Mouse (Mus musculus): ENCODE results near the gene Zfhx2. TPM values are rescaled to one million over a fixed set of nuclear protein-coding genes. Genes with fewer than 3 reads are reported as not detected.
A peak's percentile ranks its signal among the peaks of the same experiment; 100 is the strongest.

The Zfhx2 gene
- total RNA-seq, 1 experiment = 9.4 TPM

GRCm38 (mm10) chr14:55076224-55076623 lies 15.9 kb downstream of the Zfhx2 start:
- H3K36me3 ChIP-seq (ENCODE audit: control insufficient read depth, insufficient read depth, low read length, poor library complexity, severe bottlenecking) = peaks cover 27% of the 10 kb centered on the region
- no peak overlapping the region; the same call in 1 of the 2 replicates for H3K27ac ChIP-seq (ENCODE audit: insufficient read depth, low read depth, low read length, poor library complexity, severe bottlenecking)
- H3K4me1 ChIP-seq (ENCODE audit: control insufficient read depth in 2 of 2, insufficient read depth in 2 of 2, low read length in 2 of 2, poor library complexity in 1 of 2) = peaks cover 15 to 40% of the 10 kb centered on the region in 2 experiments
- H3K9ac ChIP-seq (ENCODE audit: insufficient read depth, low read depth, low read length, poor library complexity, severe bottlenecking) = no peak overlapping the region
- H3K4me3 ChIP-seq (ENCODE audit: insufficient read depth in 1 of 2, low read depth in 1 of 2, low read length in 2 of 2, poor library complexity in 1 of 2, severe bottlenecking in 1 of 2) = no peak overlapping the region
- H3K9me3 ChIP-seq (ENCODE audit: control insufficient read depth, insufficient read depth, low read depth, low read length) = no peaks in the 10 kb centered on the region
- TF ChIP-seq HCFC1 (IDR thresholded peaks at IDR 0.05; ENCODE audit: borderline replicate concordance, insufficient read depth, low read length) (no peak), ZC3H11A (IDR thresholded peaks at IDR 0.05; ENCODE audit: borderline replicate concordance, low read depth, low read length) (no peak), ZNF384 (IDR thresholded peaks at IDR 0.05; ENCODE audit: low read depth, low read length) (no peak), CHD2 (IDR thresholded peaks at IDR 0.05; ENCODE audit: low read depth, low read length) (no peak), MAFK (IDR thresholded peaks at IDR 0.05; ENCODE audit: insufficient read depth, low read depth, low read length) (no peak)
- no peak for DNase-seq (ENCODE audit: low read depth, low spot score)
- in situ Hi-C loops (cut with MboI; ENCODE audit: low sequenced_read_pairs in 2 of 2, unreplicated experiment in 2 of 2) = no loop called here

GRCm38 (mm10) chr14:55074416-55074815 lies 17.7 kb downstream of the Zfhx2 start:
- peaks cover 38% of the 10 kb centered on the region for H3K36me3 ChIP-seq (ENCODE audit: control insufficient read depth, insufficient read depth, low read length, poor library complexity, severe bottlenecking)
- peaks cover 15 to 35% of the 10 kb centered on the region in 2 experiments for H3K4me1 ChIP-seq (ENCODE audit: control insufficient read depth in 2 of 2, insufficient read depth in 2 of 2, low read length in 2 of 2, poor library complexity in 1 of 2)
- no peaks in the 10 kb centered on the region for H3K9me3 ChIP-seq (ENCODE audit: control insufficient read depth, insufficient read depth, low read depth, low read length)
- TF ChIP-seq ZNF384 (IDR thresholded peaks at IDR 0.05; ENCODE audit: low read depth, low read length) (no peak), ZC3H11A (IDR thresholded peaks at IDR 0.05; ENCODE audit: borderline replicate concordance, low read depth, low read length) (no peak), MAFK (IDR thresholded peaks at IDR 0.05; ENCODE audit: insufficient read depth, low read depth, low read length) (no peak), CHD2 (IDR thresholded peaks at IDR 0.05; ENCODE audit: low read depth, low read length) (no peak), HCFC1 (IDR thresholded peaks at IDR 0.05; ENCODE audit: borderline replicate concordance, insufficient read depth, low read length) (no peak)
- H3K9ac ChIP-seq (ENCODE audit: insufficient read depth, low read depth, low read length, poor library complexity, severe bottlenecking) = no peak overlapping the region
- no peak overlapping the region for H3K27ac ChIP-seq (ENCODE audit: insufficient read depth, low read depth, low read length, poor library complexity, severe bottlenecking)
- in situ Hi-C loops (cut with MboI; ENCODE audit: low sequenced_read_pairs in 2 of 2, unreplicated experiment in 2 of 2) = no loop called here
- no peak overlapping the region for H3K4me3 ChIP-seq (ENCODE audit: insufficient read depth in 1 of 2, low read depth in 1 of 2, low read length in 2 of 2, poor library complexity in 1 of 2, severe bottlenecking in 1 of 2)
- DNase-seq (ENCODE audit: low read depth, low spot score) = no peak

DNA sequence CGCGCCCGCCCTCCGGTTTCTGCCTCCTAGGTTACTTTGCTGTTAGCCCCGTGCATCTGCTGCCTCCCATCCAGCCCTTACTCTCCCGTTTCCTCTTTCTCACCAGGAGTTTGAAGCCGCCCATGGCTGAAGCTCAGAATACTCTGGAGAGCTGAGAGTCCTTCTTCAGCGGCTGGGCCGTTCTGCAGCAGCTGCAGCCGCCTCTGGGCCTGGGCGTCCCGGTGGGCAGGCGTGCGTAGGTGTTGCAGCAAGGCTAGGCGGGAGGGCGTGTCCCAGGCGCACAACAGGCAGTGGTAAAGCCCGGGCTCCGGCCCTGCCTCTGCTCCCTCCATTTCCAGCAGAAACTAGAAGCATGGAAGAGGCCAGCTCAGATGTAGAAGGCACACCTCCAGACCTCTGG lies 20.4 kb downstream of the Zfhx2 start:
- Histone ChIP-seq H3K36me3 (ENCODE audit: control insufficient read depth, insufficient read depth, low read length, poor library complexity, severe bottlenecking) (peaks cover 60% of the 10 kb centered on the region), H3K27ac (ENCODE audit: insufficient read depth, low read depth, low read length, poor library complexity, severe bottlenecking) (no peak overlapping the region)
- DNase-seq (ENCODE audit: low read depth, low spot score) = no peak

DNA sequence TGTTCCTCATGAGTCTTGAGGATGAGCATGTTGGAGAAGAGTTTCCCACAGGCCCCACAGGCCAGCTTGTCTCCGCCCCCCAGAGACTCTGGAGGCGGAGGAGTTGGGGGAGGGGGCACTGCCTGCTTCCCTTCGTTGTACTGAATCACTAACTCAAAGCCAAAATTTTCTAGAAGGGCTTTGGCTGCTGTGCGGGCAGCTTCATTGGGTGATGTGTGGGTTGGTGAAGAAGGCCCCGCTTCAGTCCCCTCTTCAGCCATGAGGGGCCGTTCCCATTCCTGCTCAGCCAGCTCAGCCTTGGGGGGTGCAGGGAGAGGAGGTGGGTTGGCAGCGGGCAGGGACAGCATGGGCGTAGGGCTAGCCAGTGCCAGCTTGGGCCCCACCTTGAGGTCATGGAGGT lies 26.1 kb downstream of the Zfhx2 start:
- Histone ChIP-seq H3K4me3 (ENCODE audit: insufficient read depth in 1 of 2, low read depth in 1 of 2, low read length in 2 of 2, poor library complexity in 1 of 2, severe bottlenecking in 1 of 2) (peak overlapping the region in 1 of 2 experiments; percentile 31; a peak in 2 of 4 replicates), H3K36me3 (ENCODE audit: control insufficient read depth, insufficient read depth, low read length, poor library complexity, severe bottlenecking) (peaks cover 54% of the 10 kb centered on the region)
- in situ Hi-C loops (cut with MboI; ENCODE audit: low sequenced_read_pairs in 2 of 2, unreplicated experiment in 2 of 2) = no loop called here

More for the DNA sequence above, 20.4 kb downstream of the Zfhx2 start:
- TF ChIP-seq MAFK (IDR thresholded peaks at IDR 0.05; ENCODE audit: insufficient read depth, low read depth, low read length) = no peak
- no peak for TF ChIP-seq ZC3H11A (IDR thresholded peaks at IDR 0.05; ENCODE audit: borderline replicate concordance, low read depth, low read length)
- TF ChIP-seq ZNF384 (IDR thresholded peaks at IDR 0.05; ENCODE audit: low read depth, low read length) = no peak
- TF ChIP-seq CHD2 (IDR thresholded peaks at IDR 0.05; ENCODE audit: low read depth, low read length) = no peak
- TF ChIP-seq HCFC1 (IDR thresholded peaks at IDR 0.05; ENCODE audit: borderline replicate concordance, insufficient read depth, low read length) = no peak
- Histone ChIP-seq H3K9ac (ENCODE audit: insufficient read depth, low read depth, low read length, poor library complexity, severe bottlenecking) (peak overlapping the region; percentile 4; the same call in 1 of the 2 replicates), H3K9me3 (ENCODE audit: control insufficient read depth, insufficient read depth, low read depth, low read length) (no peaks in the 10 kb centered on the region), H3K4me1 (ENCODE audit: control insufficient read depth in 2 of 2, insufficient read depth in 2 of 2, low read length in 2 of 2, poor library complexity in 1 of 2) (peaks cover 5 to 28% of the 10 kb centered on the region in 2 experiments; a peak in 2 of 4 replicates), H3K4me3 (ENCODE audit: insufficient read depth in 1 of 2, low read depth in 1 of 2, low read length in 2 of 2, poor library complexity in 1 of 2, severe bottlenecking in 1 of 2) (peak overlapping the region; percentile 34 to 62)
- in situ Hi-C loops (cut with MboI; ENCODE audit: low sequenced_read_pairs in 2 of 2, unreplicated experiment in 2 of 2) = no loop called here

More for the DNA sequence above, 26.1 kb downstream of the Zfhx2 start:
- no peak for DNase-seq (ENCODE audit: low read depth, low spot score)
- H3K4me1 ChIP-seq (ENCODE audit: control insufficient read depth in 2 of 2, insufficient read depth in 2 of 2, low read length in 2 of 2, poor library complexity in 1 of 2) = peaks cover 0 to 20% of the 10 kb centered on the region in 2 experiments; a peak in 2 of 4 replicates
- no peak overlapping the region for H3K27ac ChIP-seq (ENCODE audit: insufficient read depth, low read depth, low read length, poor library complexity, severe bottlenecking)
- H3K9ac ChIP-seq (ENCODE audit: insufficient read depth, low read depth, low read length, poor library complexity, severe bottlenecking) = no peak overlapping the region
- TF ChIP-seq ZNF384 (IDR thresholded peaks at IDR 0.05; ENCODE audit: low read depth, low read length) (no peak), CHD2 (IDR thresholded peaks at IDR 0.05; ENCODE audit: low read depth, low read length) (no peak), HCFC1 (IDR thresholded peaks at IDR 0.05; ENCODE audit: borderline replicate concordance, insufficient read depth, low read length) (no peak), ZC3H11A (IDR thresholded peaks at IDR 0.05; ENCODE audit: borderline replicate concordance, low read depth, low read length) (no peak), MAFK (IDR thresholded peaks at IDR 0.05; ENCODE audit: insufficient read depth, low read depth, low read length) (no peak)
- H3K9me3 ChIP-seq (ENCODE audit: control insufficient read depth, insufficient read depth, low read depth, low read length) = no peaks in the 10 kb centered on the region

Data from ES-E14 (cell line).